Mouse (Mus musculus) adrenal gland, adult (tissue): Measurements from ENCODE around the gene Mark1.

Source experiments
- DNase-seq, 2 experiments: peaks; one replicate each; pipeline ENCODE4 v3.0.0; 2022 to 2023; ENCODE audit warnings: low spot score in 1 of 2; ENCODE audit not compliant: inconsistent age in 2 of 2

Mark1 gene

DNA sequence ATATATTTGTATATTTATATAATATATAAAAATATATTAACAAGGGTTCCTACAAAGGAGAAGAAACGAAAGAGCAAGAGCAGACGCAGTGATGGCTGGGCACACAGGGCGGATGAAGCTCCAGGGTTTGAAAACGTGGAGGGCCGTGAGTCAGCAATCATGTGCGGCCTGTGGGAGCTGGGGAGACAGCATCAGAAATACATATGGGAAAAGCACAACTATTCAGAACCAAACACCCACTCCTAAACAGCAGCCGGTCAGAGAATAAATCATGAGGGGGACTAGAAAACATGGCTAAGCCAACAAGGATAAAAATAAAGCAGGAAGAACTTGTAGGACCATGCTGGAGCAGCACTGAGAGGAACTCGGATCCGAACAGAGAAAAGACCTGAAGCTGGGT is 142.2 kb downstream of the Mark1 start:
- no peak for DNase-seq

DNA sequence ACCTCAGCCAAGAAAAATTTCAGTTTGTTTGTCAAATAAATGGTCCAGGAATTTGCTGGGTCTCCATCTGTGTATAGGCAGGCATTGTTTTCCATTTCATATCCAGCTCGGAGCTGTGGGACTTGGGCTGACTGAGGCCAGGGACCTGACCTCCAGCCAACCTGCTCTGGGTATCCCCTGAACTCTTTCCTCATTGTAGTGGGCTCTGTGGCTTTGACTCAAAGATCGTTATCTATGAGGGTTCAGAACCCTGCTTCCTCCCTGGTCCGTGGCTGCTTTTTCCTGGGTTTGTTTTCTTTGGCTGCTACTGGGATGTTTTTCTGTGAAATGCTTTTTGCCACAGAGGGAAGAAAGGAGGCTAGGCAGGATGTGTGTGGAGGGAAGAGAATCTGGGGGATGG is 145.4 kb downstream of the Mark1 start:
- peak; percentile 27 to 65 for DNase-seq

- DNase-seq: peak; percentile 80 to 91
Observed at GRCm38 (mm10) chr1:184853339-184853738, 146.0 kb downstream of the Mark1 start.

GRCm38 (mm10) chr1:184851741-184852618 is 147.4 kb downstream of the Mark1 start:
- peak; percentile 89 to 95 for DNase-seq

- DNase-seq: peak; percentile 53 to 72
Observed at GRCm38 (mm10) chr1:184851166-184851565, 148.2 kb downstream of the Mark1 start.

DNA sequence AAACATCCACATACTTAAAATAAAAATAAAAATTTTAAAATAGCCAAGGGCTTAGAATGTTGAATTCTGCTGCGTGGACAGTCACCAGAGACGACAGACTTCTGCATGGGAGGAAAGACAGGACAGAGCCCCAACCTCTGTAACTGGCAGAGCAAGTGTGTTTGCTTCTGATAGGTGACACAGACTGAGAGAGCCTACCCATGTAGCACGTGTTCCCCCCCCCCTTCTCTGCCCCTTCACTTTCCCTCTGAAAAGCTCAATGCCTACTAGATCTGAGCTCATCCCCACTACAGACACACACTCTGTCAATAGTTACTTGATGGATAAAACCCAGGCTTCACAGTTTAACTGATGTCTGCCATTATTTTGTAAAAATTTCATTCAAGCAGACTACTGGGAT is 152.4 kb downstream of the Mark1 start:
- DNase-seq: no peak
